Mouse (Mus musculus): Measurements from ENCODE around the gene Pcbp1. TPM values are rescaled to one million over a fixed set of nuclear protein-coding genes. Genes with fewer than 3 reads are reported as not detected.

The Pcbp1 gene
- polyA plus RNA-seq, 1 experiment from 2014 or later, result 588 TPM

DNA sequence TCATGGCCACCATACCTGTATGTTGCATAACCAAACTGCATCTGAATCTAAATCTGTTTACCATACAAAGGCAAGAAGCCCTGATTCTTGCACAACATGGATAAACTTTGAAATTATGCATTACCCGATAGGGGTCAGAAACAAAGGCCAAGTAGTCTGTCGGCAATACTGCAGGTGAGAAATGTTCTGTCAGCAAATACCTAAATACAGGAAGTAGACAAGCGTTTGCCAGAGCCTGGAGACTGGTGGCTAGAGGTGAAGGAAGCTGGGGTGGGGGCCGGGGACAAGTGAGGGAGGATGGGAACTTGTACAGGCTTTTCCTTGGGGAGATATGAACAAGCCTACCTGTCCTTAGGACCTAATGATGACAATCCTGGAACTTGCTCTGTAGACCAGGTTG is 15.1 kb downstream of the Pcbp1 start:
- Histone ChIP-seq H3K4me2 (no peak overlapping the region), H3K36me3 (ENCODE audit: insufficient read depth) (no peaks in the 10 kb centered on the region), H3K9me3 (ENCODE audit: low read depth, low read length) (no peaks in the 10 kb centered on the region), H3K4me3 (ENCODE audit: low read depth, low read length) (no peak overlapping the region), H3K27me3 (ENCODE audit: insufficient read depth, low read length) (no peaks in the 10 kb centered on the region), H3K9ac (no peak overlapping the region), H3K4me1 (ENCODE audit: insufficient read depth) (no peaks in the 10 kb centered on the region), H3K27ac (ENCODE audit: low read depth) (no peak overlapping the region)
- 41% methylated on average over 4 of the region's 4 CpGs for WGBS
- ATAC-seq (ENCODE audit: insufficient read depth) (no peak), DNase-seq (no peak)
- TF ChIP-seq CTCF (IDR thresholded peaks at IDR 0.05; ENCODE audit: low read depth), result no peak

DNA sequence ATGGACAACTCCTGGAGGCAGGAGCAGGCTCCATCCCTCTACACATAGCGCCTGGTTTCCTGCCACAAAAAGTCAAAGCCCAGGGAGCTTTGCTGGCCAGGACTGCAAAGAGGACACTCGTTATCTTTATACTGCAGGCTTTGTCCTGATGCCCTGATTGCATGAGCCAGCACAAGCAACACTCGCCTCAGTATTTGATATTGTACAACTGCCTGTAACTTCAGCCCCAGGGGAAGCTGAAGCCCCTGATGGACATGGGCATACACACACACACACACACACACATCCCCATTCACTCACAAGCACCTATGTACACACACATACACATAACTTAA is 16.3 kb downstream of the Pcbp1 start:
- no peak for TF ChIP-seq CTCF (IDR thresholded peaks at IDR 0.05; ENCODE audit: low read depth)
- no peaks in the 10 kb centered on the region for H3K27me3 ChIP-seq (ENCODE audit: insufficient read depth, low read length)
- no peaks in the 10 kb centered on the region for H3K4me1 ChIP-seq (ENCODE audit: insufficient read depth)
- no peak overlapping the region for H3K9ac ChIP-seq
- H3K9me3 ChIP-seq (ENCODE audit: low read depth, low read length), result no peaks in the 10 kb centered on the region
- DNase-seq (no peak), ATAC-seq (ENCODE audit: insufficient read depth) (no peak)
- no peaks in the 10 kb centered on the region for H3K36me3 ChIP-seq (ENCODE audit: insufficient read depth)
- no peak overlapping the region for H3K4me3 ChIP-seq (ENCODE audit: low read depth, low read length)
- no peak overlapping the region for H3K4me2 ChIP-seq
- WGBS, result 65% methylated on average over 3 of the region's 3 CpGs
- H3K27ac ChIP-seq (ENCODE audit: low read depth), result no peak overlapping the region

GRCm38 (mm10) chr6:86509194-86509865 is 16.8 kb downstream of the Pcbp1 start:
- H3K36me3 ChIP-seq (ENCODE audit: insufficient read depth), result no peaks in the 10 kb centered on the region
- DNase-seq (no peak), ATAC-seq (ENCODE audit: insufficient read depth) (no peak)
- H3K4me1 ChIP-seq (ENCODE audit: insufficient read depth), result no peaks in the 10 kb centered on the region
- no peak for TF ChIP-seq CTCF (IDR thresholded peaks at IDR 0.05; ENCODE audit: low read depth)
- 74% methylated on average over 4 of the region's 4 CpGs for WGBS
- H3K9ac ChIP-seq, result no peak overlapping the region
- no peak overlapping the region for H3K27ac ChIP-seq (ENCODE audit: low read depth)
- no peaks in the 10 kb centered on the region for H3K9me3 ChIP-seq (ENCODE audit: low read depth, low read length)
- H3K4me2 ChIP-seq, result no peak overlapping the region
- H3K27me3 ChIP-seq (ENCODE audit: insufficient read depth, low read length), result no peaks in the 10 kb centered on the region
- H3K4me3 ChIP-seq (ENCODE audit: low read depth, low read length), result no peak overlapping the region

GRCm38 (mm10) chr6:86508736-86509135 is 17.4 kb downstream of the Pcbp1 start:
- Histone ChIP-seq H3K9me3 (ENCODE audit: low read depth, low read length) (no peaks in the 10 kb centered on the region), H3K36me3 (ENCODE audit: insufficient read depth) (no peaks in the 10 kb centered on the region), H3K4me3 (ENCODE audit: low read depth, low read length) (no peak overlapping the region), H3K27me3 (ENCODE audit: insufficient read depth, low read length) (no peaks in the 10 kb centered on the region), H3K4me2 (no peak overlapping the region), H3K4me1 (ENCODE audit: insufficient read depth) (no peaks in the 10 kb centered on the region), H3K9ac (no peak overlapping the region), H3K27ac (ENCODE audit: low read depth) (no peak overlapping the region)
- 74% methylated on average over 3 of the region's 3 CpGs for WGBS
- TF ChIP-seq CTCF (IDR thresholded peaks at IDR 0.05; ENCODE audit: low read depth), result no peak
- no peak for DNase-seq
- no peak for ATAC-seq (ENCODE audit: insufficient read depth)

GRCm38 (mm10) chr6:86507116-86507515 is 19.0 kb downstream of the Pcbp1 start:
- no peaks in the 10 kb centered on the region for H3K9me3 ChIP-seq (ENCODE audit: low read depth, low read length)
- H3K4me2 ChIP-seq, result no peak overlapping the region
- no peaks in the 10 kb centered on the region for H3K36me3 ChIP-seq (ENCODE audit: insufficient read depth)
- DNase-seq (no peak), ATAC-seq (ENCODE audit: insufficient read depth) (no peak)
- H3K4me1 ChIP-seq (ENCODE audit: insufficient read depth), result no peaks in the 10 kb centered on the region
- no peak overlapping the region for H3K27ac ChIP-seq (ENCODE audit: low read depth)
- no peak for TF ChIP-seq CTCF (IDR thresholded peaks at IDR 0.05; ENCODE audit: low read depth)
- H3K9ac ChIP-seq, result no peak overlapping the region
- H3K27me3 ChIP-seq (ENCODE audit: insufficient read depth, low read length), result no peaks in the 10 kb centered on the region
- H3K4me3 ChIP-seq (ENCODE audit: low read depth, low read length), result no peak overlapping the region

DNA sequence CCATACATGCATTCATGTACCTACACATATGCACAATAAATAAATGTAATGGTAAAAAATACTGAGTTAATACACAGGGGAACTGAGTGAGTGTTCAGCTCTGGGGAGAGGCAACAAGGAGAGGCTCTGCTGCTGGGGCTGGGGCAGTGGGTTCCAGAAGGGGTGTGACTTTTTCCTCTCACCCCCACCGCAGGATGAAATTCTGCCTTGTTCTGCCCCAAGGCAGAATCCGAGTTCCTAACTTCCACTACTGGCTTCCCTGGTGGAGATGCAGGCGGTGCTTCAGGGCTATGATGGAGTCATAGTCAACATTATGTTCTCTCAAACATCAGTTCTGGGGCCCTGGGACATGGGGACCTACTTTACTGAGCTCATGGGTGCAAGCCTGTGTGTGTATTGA is 19.8 kb downstream of the Pcbp1 start:
- DNase-seq (no peak), ATAC-seq (ENCODE audit: insufficient read depth) (no peak)
- H3K9me3 ChIP-seq (ENCODE audit: low read depth, low read length), result no peaks in the 10 kb centered on the region
- H3K27ac ChIP-seq (ENCODE audit: low read depth), result no peak overlapping the region
- no peak overlapping the region for H3K4me2 ChIP-seq
- no peak overlapping the region for H3K4me3 ChIP-seq (ENCODE audit: low read depth, low read length)
- WGBS, result 76% methylated on average over 3 of the region's 3 CpGs
- H3K36me3 ChIP-seq (ENCODE audit: insufficient read depth), result no peaks in the 10 kb centered on the region
- no peaks in the 10 kb centered on the region for H3K4me1 ChIP-seq (ENCODE audit: insufficient read depth)
- no peaks in the 10 kb centered on the region for H3K27me3 ChIP-seq (ENCODE audit: insufficient read depth, low read length)
- no peak overlapping the region for H3K9ac ChIP-seq
- no peak for TF ChIP-seq CTCF (IDR thresholded peaks at IDR 0.05; ENCODE audit: low read depth)

DNA sequence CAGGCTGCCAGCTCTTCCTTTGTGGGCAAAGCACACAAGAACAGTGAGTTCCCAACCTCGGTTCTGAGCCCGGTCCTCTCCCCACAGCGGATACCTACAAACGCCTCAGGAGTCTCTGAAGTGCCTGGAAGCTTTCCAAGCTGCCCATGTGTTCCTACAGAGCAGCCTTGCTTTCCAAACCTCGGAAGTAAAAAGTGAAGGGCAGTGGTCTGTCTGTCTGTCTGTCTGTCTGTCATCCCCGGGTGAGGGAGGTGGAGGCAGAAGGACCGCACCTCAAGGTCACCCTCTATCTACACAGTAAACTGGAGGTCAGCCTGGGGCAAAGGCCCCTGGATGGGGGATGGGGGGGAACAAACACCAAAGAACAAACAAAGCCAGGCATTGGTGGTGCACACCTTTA is 20.4 kb downstream of the Pcbp1 start:
- H3K36me3 ChIP-seq (ENCODE audit: insufficient read depth), result no peaks in the 10 kb centered on the region
- H3K27ac ChIP-seq (ENCODE audit: low read depth), result no peak overlapping the region
- no peak overlapping the region for H3K4me2 ChIP-seq
- no peaks in the 10 kb centered on the region for H3K4me1 ChIP-seq (ENCODE audit: insufficient read depth)
- no peaks in the 10 kb centered on the region for H3K9me3 ChIP-seq (ENCODE audit: low read depth, low read length)
- no peak overlapping the region; the same call in 1 of the 2 replicates for H3K9ac ChIP-seq
- DNase-seq (no peak), ATAC-seq (ENCODE audit: insufficient read depth) (no peak)
- no peaks in the 10 kb centered on the region for H3K27me3 ChIP-seq (ENCODE audit: insufficient read depth, low read length)
- no peak for TF ChIP-seq CTCF (IDR thresholded peaks at IDR 0.05; ENCODE audit: low read depth)
- H3K4me3 ChIP-seq (ENCODE audit: low read depth, low read length), result no peak overlapping the region
- WGBS, result 50% methylated on average over 7 of the region's 7 CpGs

GRCm38 (mm10) chr6:86503513-86503912 is 22.6 kb downstream of the Pcbp1 start:
- DNase-seq, result no peak
- no peaks in the 10 kb centered on the region for H3K27me3 ChIP-seq (ENCODE audit: insufficient read depth, low read length)
- ATAC-seq (ENCODE audit: insufficient read depth), result no peak
- H3K9ac ChIP-seq, result no peak overlapping the region
- no peaks in the 10 kb centered on the region for H3K4me1 ChIP-seq (ENCODE audit: insufficient read depth)
- H3K4me3 ChIP-seq (ENCODE audit: low read depth, low read length), result no peak overlapping the region
- 74% methylated on average over 4 of the region's 4 CpGs for WGBS
- TF ChIP-seq CTCF (IDR thresholded peaks at IDR 0.05; ENCODE audit: low read depth), result no peak
- no peaks in the 10 kb centered on the region for H3K36me3 ChIP-seq (ENCODE audit: insufficient read depth)
- no peak overlapping the region for H3K27ac ChIP-seq (ENCODE audit: low read depth)
- no peaks in the 10 kb centered on the region for H3K9me3 ChIP-seq (ENCODE audit: low read depth, low read length)
- no peak overlapping the region for H3K4me2 ChIP-seq

Measured in lung, embryonic 14.5 days (tissue).